Mouse (Mus musculus) stomach, embryonic 14.5 days (tissue): Measurements from ENCODE around the gene Rpp38. TPM values are rescaled to one million over a fixed set of nuclear protein-coding genes. Genes with fewer than 3 reads are reported as not detected.

Experiments
- ATAC-seq: fragments of 200-750 bp; cut with Nextera tagmentation; 2 replicates; pipeline ENCODE4 v1.8.0; 2017; ENCODE audit warnings: low read depth, moderate TSS enrichment; ENCODE audit not compliant: insufficient number of reproducible peaks, insufficient read depth, low FRiP score
- H3K27ac ChIP-seq: fragments of 300-500 bp; sonication (generic); 2 replicates; pipeline ENCODE4 v1.5.1; 2014; ENCODE audit warnings: mild to moderate bottlenecking, low read length, moderate library complexity, mixed read lengths
- H3K27me3 ChIP-seq: fragments of 300-500 bp; sonication (generic); 2 replicates; pipeline ENCODE4 v1.6.1; 2014; ENCODE audit warnings: low read length, control low read depth, mixed read lengths; ENCODE audit not compliant: control insufficient read depth, insufficient read depth
- H3K36me3 ChIP-seq: fragments of 300-500 bp; sonication (generic); 2 replicates; pipeline ENCODE4 v1.6.1; 2014; ENCODE audit warnings: mild to moderate bottlenecking, control low read depth, low read length, moderate library complexity, mixed read lengths; ENCODE audit not compliant: control insufficient read depth, insufficient read depth
- H3K4me1 ChIP-seq: fragments of 300-500 bp; sonication (generic); 2 replicates; pipeline ENCODE4 v1.6.1; 2014; ENCODE audit warnings: low read length, control low read depth, mixed read lengths; ENCODE audit not compliant: control insufficient read depth, insufficient read depth
- H3K4me2 ChIP-seq: fragments of 300-500 bp; sonication (generic); replicated peaks from 2 replicates; pipeline ENCODE4 v1.6.1; 2014; ENCODE audit warnings: low read depth, low read length, control low read depth
- H3K4me3 ChIP-seq: fragments of 300-500 bp; sonication (generic); 2 replicates; pipeline ENCODE4 v1.5.1; 2014; ENCODE audit warnings: low read depth, low read length, control low read depth
- H3K9ac ChIP-seq: fragments of 300-500 bp; sonication (generic); replicated peaks from 2 replicates; pipeline ENCODE4 v1.6.1; 2014; ENCODE audit warnings: low read depth, mild to moderate bottlenecking, control low read depth, low read length, moderate library complexity, mixed read lengths
- H3K9me3 ChIP-seq: fragments of 300-500 bp; sonication (generic); 2 replicates; pipeline ENCODE4 v1.6.1; 2016; ENCODE audit warnings: low read depth, low read length, control low read depth; ENCODE audit not compliant: control insufficient read depth
- WGBS: fragments of 180-500 bp; shearing (Covaris S2); extraction: QIAGEN DNeasy Blood & Tissue Kit; methylation state at CpG from one replicate; pipeline ENCODE4 v1.1.7; 2014; 5-methylcytosine and 5-hydroxymethylcytosine counted together
- polyA plus RNA-seq: library from polyadenylated mRNA; unstranded; fragments of >200 nt; fragmentation: Nextera tagmentation; extraction: Ambion mirVana; gene quantifications from 2 replicates; pipeline ENCODE4 v1.2.1, GENCODE M21; 2014

Gene Rpp38
- polyA plus RNA-seq, 1 experiment from 2014 or later, result 25.4 TPM

GRCm38 (mm10) chr2:3283602-3284472 is 48.6 kb downstream of the Rpp38 start, which contains the start of gene Nmt2:
Gene Nmt2, plus strand, starts transcription at chr2:3284212.
- peak within 1 kb of the TSS; percentile 69 for H3K9ac ChIP-seq
- peak within 1 kb of the TSS; percentile 69 for H3K4me2 ChIP-seq
- no peaks in the 10 kb centered on the region for H3K9me3 ChIP-seq
- under 1% methylated on average over 84 of the region's 88 CpGs for WGBS
- no peaks in the 10 kb centered on the region for H3K27me3 ChIP-seq
- H3K27ac ChIP-seq, result peak within 1 kb of the TSS; percentile 85
- H3K36me3 ChIP-seq, result no peaks in the 10 kb centered on the region
- H3K4me3 ChIP-seq, result peak within 1 kb of the TSS; percentile 72
- 0 out of 2 replicates have a peak, but pooled peaks cover 6% of the 10 kb centered on the region for H3K4me1 ChIP-seq
- peak; percentile 96 for ATAC-seq

GRCm38 (mm10) chr2:3282866-3283601 is 49.4 kb downstream of the Rpp38 start:
- 7% methylated on average over 12 of the region's 12 CpGs for WGBS
- H3K4me2 ChIP-seq, result peak overlapping the region; percentile 44
- 0 out of 2 replicates have a peak, but pooled peaks cover 6% of the 10 kb centered on the region for H3K4me1 ChIP-seq
- H3K9ac ChIP-seq, result peak overlapping the region; percentile 10; the same call in 1 of the 2 replicates
- peak overlapping the region; percentile 38 for H3K4me3 ChIP-seq
- ATAC-seq, result no peak
- no peaks in the 10 kb centered on the region for H3K9me3 ChIP-seq
- H3K36me3 ChIP-seq, result no peaks in the 10 kb centered on the region
- H3K27me3 ChIP-seq, result no peaks in the 10 kb centered on the region
- peak overlapping the region; percentile 85 for H3K27ac ChIP-seq

DNA sequence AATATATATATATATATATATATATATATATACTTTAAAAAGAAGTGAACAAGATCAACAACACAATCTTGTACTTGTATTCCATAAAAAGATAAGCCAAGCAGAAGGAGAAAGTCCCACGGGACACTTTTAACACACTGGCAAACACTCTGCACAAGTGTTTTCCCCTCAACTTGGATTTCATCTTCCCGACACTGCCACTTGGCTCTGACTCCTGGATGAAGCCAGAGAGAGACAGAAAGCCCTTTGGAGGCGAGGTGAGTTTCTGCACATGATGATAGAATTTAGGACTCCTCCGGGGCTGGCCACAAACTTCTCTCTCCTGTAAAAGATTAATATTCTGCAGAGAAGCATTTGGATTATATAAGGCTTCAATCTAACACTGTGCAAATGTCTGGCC is 51.1 kb downstream of the Rpp38 start:
- H3K4me2 ChIP-seq, result no peak overlapping the region
- H3K27me3 ChIP-seq, result no peaks in the 10 kb centered on the region
- ATAC-seq, result no peak
- WGBS, result 82% methylated on average over 4 of the region's 4 CpGs
- H3K4me1 ChIP-seq, result 0 out of 2 replicates have a peak, but pooled peaks cover 6% of the 10 kb centered on the region
- H3K4me3 ChIP-seq, result no peak overlapping the region
- H3K9ac ChIP-seq, result no peak overlapping the region
- H3K36me3 ChIP-seq, result no peaks in the 10 kb centered on the region
- H3K9me3 ChIP-seq, result no peaks in the 10 kb centered on the region
- H3K27ac ChIP-seq, result no peak overlapping the region

Other genes with a start within 250 kb of the Rpp38 start
- gene Fam171a1, start 218.4 kb downstream of the Rpp38 start, polyA plus RNA-seq, result 33.6 and 34.0 TPM in 2 replicates
- 49.5 and 49.8 TPM in 2 replicates for gene Nmt2, start 48.4 kb downstream of the Rpp38 start, polyA plus RNA-seq
- gene Acbd7, start 3.5 kb upstream of the Rpp38 start, polyA plus RNA-seq, result 1.1 and 1.4 TPM in 2 replicates
- gene Olah, start 64.6 kb upstream of the Rpp38 start, polyA plus RNA-seq, result not detected in 2 replicates
- not detected in 2 replicates for gene Meig1, start 90.0 kb upstream of the Rpp38 start, polyA plus RNA-seq
- gene Dclre1c, start 91.5 kb upstream of the Rpp38 start, polyA plus RNA-seq, result 6.4 and 9.6 TPM in 2 replicates
- 16.8 and 17.9 TPM in 2 replicates for gene Suv39h2, start 142.4 kb upstream of the Rpp38 start, polyA plus RNA-seq
- 4.8 and 6.8 TPM in 2 replicates for gene Gm45902, start 180.1 kb upstream of the Rpp38 start, polyA plus RNA-seq
- 103 TPM in 2 replicates for gene Hspa14, start 180.2 kb upstream of the Rpp38 start, polyA plus RNA-seq
- 0.10 and 0.62 TPM in 2 replicates for gene Cdnf, start 180.4 kb upstream of the Rpp38 start, polyA plus RNA-seq
- 55.4 and 59.2 TPM in 2 replicates for gene Fam107b, start 237.8 kb upstream of the Rpp38 start, polyA plus RNA-seq